Mouse (Mus musculus): ENCODE data around the gene Gngt2.
A peak's percentile ranks its signal among the peaks of the same experiment; 100 is the strongest.

Gngt2 gene

GRCm38 (mm10) chr11:95837059-95837458 is at the start of gene Gngt2:
Gene Gngt2, plus strand, starts transcription at chr11:95837216.
- DNase-seq (ENCODE audit: low read depth, low spot score), result no peak

- no peak for DNase-seq (ENCODE audit: low read depth, low spot score)
Measured at GRCm38 (mm10) chr11:95789451-95789891, 47.5 kb upstream of the Gngt2 start.

GRCm38 (mm10) chr11:95791787-95792186 is 45.2 kb upstream of the Gngt2 start:
- no peak for DNase-seq (ENCODE audit: low read depth, low spot score)

- DNase-seq (ENCODE audit: low read depth, low spot score), result no peak
Measured at GRCm38 (mm10) chr11:95792950-95793509, 44.0 kb upstream of the Gngt2 start.

- no peak for DNase-seq (ENCODE audit: low read depth, low spot score)
Measured at GRCm38 (mm10) chr11:95794201-95794600, 42.8 kb upstream of the Gngt2 start.

- no peak for DNase-seq (ENCODE audit: low read depth, low spot score)
Measured at GRCm38 (mm10) chr11:95795582-95795981, 41.4 kb upstream of the Gngt2 start.

- no peak for DNase-seq (ENCODE audit: low read depth, low spot score)
Measured at GRCm38 (mm10) chr11:95805010-95805409, 32.0 kb upstream of the Gngt2 start.

- peak; percentile 92 for DNase-seq (ENCODE audit: low read depth, low spot score)
Measured at GRCm38 (mm10) chr11:95805527-95805926, 31.5 kb upstream of the Gngt2 start.

- no peak for DNase-seq (ENCODE audit: low read depth, low spot score)
Measured at GRCm38 (mm10) chr11:95807884-95808283, 29.1 kb upstream of the Gngt2 start.

- DNase-seq (ENCODE audit: low read depth, low spot score), result no peak
Measured at GRCm38 (mm10) chr11:95808448-95809011, 28.5 kb upstream of the Gngt2 start.

GRCm38 (mm10) chr11:95809603-95810002 is 27.4 kb upstream of the Gngt2 start:
- peak; percentile 60 for DNase-seq (ENCODE audit: low read depth, low spot score)

GRCm38 (mm10) chr11:95810828-95811227 is 26.2 kb upstream of the Gngt2 start:
- DNase-seq (ENCODE audit: low read depth, low spot score), result peak; percentile 71

GRCm38 (mm10) chr11:95811741-95812140 is 25.3 kb upstream of the Gngt2 start:
- DNase-seq (ENCODE audit: low read depth, low spot score), result no peak

GRCm38 (mm10) chr11:95812224-95812623 is 24.8 kb upstream of the Gngt2 start:
- DNase-seq (ENCODE audit: low read depth, low spot score), result peak; percentile 62

GRCm38 (mm10) chr11:95814101-95814500 is 22.9 kb upstream of the Gngt2 start:
- no peak for DNase-seq (ENCODE audit: low read depth, low spot score)

- no peak for DNase-seq (ENCODE audit: low read depth, low spot score)
Measured at GRCm38 (mm10) chr11:95814857-95815256, 22.2 kb upstream of the Gngt2 start.

GRCm38 (mm10) chr11:95815412-95815811 is 21.6 kb upstream of the Gngt2 start:
- DNase-seq (ENCODE audit: low read depth, low spot score), result no peak

- no peak for DNase-seq (ENCODE audit: low read depth, low spot score)
Measured at GRCm38 (mm10) chr11:95819138-95819537, 17.9 kb upstream of the Gngt2 start.

GRCm38 (mm10) chr11:95821511-95821910 is 15.5 kb upstream of the Gngt2 start:
- no peak for DNase-seq (ENCODE audit: low read depth, low spot score)

- DNase-seq (ENCODE audit: low read depth, low spot score), result no peak
Measured at GRCm38 (mm10) chr11:95822437-95822836, 14.6 kb upstream of the Gngt2 start.

GRCm38 (mm10) chr11:95824071-95824876 is 12.7 kb upstream of the Gngt2 start, which contains the start of gene Phospho1:
Gene Phospho1, plus strand, starts transcription at chr11:95824499.
- DNase-seq (ENCODE audit: low read depth, low spot score), result peak; percentile 87

GRCm38 (mm10) chr11:95824877-95825243 is 12.2 kb upstream of the Gngt2 start:
- DNase-seq (ENCODE audit: low read depth, low spot score), result no peak

- no peak for DNase-seq (ENCODE audit: low read depth, low spot score)
Measured at GRCm38 (mm10) chr11:95825625-95826024, 11.4 kb upstream of the Gngt2 start.

Measured in R1 (cell line).